Mouse (Mus musculus): ENCODE measurements around the gene Mdk.

Gene Mdk

DNA sequence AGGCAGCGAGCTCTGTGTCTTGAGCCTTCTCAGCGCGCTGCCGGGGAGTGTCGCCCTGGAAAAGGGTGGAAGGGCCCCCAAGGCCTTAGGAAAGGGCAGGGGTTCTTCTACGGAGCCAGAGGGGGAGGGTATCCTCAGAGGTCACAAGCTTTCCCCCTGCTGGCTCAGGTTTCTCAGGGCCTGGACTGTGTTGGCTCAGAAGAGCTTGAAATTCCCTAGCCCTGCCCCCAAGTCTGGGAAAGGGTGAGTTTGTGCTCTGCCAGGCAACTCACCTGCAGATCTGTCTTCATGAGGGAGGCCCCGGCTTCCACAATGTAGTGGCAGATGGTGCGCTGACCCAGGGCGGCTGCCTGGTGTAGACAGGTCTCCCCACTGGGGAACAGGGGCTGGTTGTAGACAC, 1.4 kb upstream of the Mdk start:
- peak in 1 of 2 experiments; percentile 25 for DNase-seq (ENCODE audit: low spot score in 2 of 2)

- DNase-seq (ENCODE audit: low spot score in 2 of 2) = peak; percentile 25 to 40
Observed at GRCm38 (mm10) chr2:91932737-91933350, 747 bp upstream of the Mdk start.

DNA sequence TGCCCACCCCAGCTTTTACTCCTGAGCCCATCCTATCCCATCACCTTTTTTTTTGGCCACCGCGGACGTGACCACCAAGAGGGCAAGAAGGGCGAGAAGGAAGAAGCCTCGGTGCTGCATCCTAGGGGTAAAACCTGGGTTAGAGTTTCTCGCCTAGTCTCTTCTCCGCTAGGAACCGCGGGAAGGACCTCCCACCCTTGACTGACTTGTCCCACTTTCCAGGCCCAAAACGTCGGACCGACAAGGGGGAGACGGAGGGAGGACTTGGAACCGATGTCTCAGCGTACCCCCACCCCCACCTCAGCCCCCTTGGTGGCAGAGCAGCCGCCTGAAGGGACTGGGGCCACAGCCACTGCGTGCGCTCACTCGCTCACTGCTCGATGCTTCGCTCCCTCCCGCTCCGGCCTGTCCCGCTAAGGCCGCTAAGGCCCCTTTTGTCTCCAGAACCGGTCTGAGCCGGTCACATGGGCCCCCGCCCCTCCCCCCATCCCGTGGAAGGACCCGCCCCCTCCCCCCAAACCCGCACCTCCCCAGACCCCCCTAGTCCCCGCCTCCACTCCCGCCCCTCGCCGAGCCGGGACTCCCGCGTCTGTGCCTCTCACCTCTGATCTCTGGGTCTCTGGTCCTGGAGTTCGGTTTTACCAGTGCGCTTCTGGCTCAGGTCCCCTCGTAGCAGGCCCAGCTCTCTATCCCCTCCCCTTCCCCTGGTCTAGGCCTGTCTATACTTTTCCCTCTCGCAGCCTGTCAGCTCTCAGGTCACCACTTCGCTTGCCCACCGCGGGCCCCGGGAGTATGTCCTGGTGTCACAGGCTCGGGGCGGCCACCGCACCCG, 553 bp downstream of the Mdk start:
- peak; percentile 62 to 68 for DNase-seq (ENCODE audit: low spot score in 2 of 2)

GRCm38 (mm10) chr2:91930761-91931291, 1.3 kb downstream of the Mdk start:
- peak; percentile 36 to 50 for DNase-seq (ENCODE audit: low spot score in 2 of 2)

DNA sequence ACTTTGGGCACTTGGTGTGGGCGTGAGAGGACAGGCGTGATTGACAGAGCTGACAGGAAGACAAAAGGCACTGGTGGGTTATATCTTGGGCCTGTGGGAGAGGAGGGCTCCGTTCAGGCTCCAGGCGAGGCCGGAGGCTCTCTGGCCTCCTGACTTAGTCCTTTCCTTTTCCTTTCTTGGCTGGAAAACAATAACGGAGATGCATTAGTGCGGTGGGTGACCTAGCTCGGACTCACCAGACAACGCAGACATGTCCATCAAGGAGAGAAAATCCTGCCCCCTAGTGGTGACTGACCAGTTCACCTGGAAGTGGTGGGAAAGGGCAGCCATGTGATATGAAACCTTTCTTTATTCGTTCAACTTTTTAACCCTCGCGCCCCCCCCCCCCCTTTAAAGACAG, 2.2 kb downstream of the Mdk start:
- DNase-seq (ENCODE audit: low spot score in 2 of 2) = peak; percentile 66 to 68

GRCm38 (mm10) chr2:91929455-91929854, 2.6 kb downstream of the Mdk start:
- DNase-seq (ENCODE audit: low spot score in 2 of 2) = no peak

DNA sequence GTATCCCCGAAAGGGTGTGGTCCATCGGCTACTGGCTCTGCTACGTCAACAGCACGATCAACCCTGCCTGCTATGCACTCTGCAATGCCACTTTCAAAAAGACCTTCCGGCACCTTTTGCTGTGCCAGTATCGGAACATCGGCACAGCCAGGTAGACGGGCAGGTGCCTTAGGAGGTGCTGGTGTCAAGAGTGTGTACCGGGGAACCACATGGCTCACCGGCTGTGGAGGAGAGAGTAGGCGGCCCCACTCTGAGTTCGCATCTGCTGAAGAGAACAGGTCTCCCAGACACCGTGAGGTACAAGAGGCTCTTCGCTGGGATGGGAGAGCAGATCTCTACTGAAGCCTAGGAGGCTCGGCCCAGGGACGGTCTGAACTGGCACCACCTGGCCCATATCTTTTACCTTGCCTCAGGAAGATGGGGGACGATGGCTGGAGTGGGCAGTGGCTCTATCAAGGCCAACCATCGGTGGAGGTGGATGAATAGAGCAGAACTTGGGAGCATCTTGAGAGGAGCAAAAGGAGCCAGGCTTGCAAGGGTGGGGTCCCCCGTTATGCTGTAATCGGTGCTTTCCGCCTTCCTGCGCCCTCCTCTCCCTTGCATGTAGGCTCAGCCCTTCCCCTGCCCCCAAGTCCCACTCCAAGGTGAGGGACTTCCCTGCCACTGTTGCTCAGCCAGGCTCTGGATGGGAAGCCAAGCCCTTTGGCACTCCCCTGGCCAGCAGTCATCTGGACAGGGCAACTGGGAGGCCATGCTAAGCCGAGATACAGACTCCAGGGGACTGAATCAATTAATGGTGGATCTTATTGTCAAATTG, 3.4 kb downstream of the Mdk start:
- peak; percentile 37 to 65 for DNase-seq (ENCODE audit: low spot score in 2 of 2)

- DNase-seq (ENCODE audit: low spot score in 2 of 2) = peak; percentile 80 to 85
Observed at GRCm38 (mm10) chr2:91927826-91928533, 4.1 kb downstream of the Mdk start.

DNA sequence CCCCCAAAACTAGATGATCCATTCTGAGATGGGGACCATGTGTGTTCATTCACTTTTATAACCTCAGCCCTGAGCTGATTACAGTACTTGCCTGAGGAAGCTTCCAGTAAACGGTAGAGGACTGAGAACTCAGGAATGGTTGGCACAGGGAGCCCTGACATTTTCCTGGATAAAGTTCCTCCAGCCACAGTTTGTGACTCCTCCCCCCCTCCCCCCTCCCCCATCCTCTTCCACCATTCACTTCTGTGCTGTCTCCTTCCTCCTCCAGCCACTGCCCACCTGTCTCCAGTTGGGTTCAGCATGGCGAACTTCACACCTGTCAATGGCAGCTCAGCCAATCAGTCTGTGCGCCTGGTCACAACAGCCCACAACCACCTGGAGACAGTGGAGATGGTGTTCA, 5.1 kb downstream of the Mdk start, which contains the start of gene Chrm4:
TSS of gene Chrm4 (plus strand) at position 301 of the 400 bp plus-strand sequence.
- DNase-seq (ENCODE audit: low spot score in 2 of 2) = no peak

DNA sequence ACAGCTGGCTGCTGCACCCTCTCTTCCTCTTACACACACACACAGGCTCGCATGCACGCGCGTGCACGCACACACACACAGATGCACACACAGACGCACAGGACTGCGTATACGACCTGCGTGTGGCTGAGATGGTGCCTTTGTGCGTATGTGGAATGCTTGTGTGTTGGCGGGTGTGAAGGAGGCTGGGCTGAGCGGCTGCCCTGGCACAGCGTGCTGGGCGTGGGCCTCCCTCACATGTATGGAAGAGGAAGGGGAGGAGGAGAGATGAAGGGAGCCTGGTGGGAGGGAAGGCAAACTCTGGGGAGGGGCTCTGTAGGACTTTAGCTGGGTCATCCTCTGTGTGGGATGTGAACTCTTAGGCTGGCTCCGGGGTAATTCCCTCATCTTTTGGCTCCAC, 6.7 kb downstream of the Mdk start:
- DNase-seq (ENCODE audit: low spot score in 2 of 2) = peak; percentile 54 to 70

DNA sequence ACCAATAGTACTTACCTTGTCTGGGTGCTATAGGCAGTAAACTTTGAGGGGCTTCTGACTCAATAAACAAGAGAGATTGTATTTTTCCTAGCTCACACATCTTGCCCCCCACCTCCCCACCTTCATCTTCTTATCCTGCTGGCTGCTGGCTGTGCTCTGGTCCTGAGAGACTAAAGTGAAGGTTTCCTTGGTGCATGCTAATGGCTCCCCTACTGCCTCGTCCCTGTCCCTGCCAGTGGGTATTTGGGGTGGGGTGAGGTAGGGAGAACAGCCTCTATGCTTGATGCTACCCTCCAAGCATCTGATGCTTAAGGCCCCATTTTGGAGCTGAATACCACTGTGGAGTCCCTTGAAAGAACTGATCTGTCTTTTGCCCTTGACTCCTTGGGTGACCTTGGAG, 7.4 kb downstream of the Mdk start:
- no peak for DNase-seq (ENCODE audit: low spot score in 2 of 2)

- DNase-seq (ENCODE audit: low spot score in 2 of 2) = peak; percentile 85 to 87
Observed at GRCm38 (mm10) chr2:91923415-91924337, 8.4 kb downstream of the Mdk start.

DNA sequence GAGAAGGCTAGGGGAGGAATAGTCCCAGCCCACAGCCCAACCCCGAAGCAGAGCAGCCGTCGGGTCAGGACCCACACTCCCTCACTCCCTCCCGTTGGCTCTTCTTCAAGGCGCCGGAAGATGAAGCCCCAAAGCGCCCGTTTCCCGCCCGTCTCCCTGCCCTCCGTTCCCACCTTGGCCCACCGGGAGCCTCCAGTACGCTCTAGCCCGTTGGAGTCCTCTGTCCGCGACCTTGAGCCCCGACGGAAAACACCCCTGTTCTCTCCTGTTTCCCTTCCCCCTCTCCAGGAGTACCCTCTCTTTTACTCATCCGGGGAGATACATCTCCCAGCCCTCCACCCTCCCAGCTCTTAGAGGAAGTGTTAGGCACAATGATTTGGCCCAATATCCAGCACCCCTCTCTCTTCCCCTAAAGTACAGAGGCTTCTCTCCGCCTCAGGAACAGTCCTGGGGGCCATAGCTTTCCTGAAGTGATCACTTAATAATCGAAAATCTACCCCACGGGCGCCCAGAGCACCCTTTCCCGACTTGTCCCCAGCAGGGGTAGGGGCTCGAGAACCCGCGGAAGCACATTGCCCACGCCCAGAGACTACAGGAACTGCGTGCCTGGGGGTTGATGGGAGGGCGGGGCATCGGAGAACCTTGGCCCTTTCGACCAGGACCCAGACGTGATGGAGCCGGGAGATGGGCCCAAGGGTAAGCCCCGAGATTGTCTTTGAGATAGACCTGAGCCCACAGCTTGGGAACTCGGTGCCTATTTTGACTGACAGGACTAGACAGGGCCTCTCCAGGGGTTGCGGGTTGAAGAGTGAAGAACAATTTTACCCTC, 9.3 kb downstream of the Mdk start:
- peak; percentile 58 for DNase-seq (ENCODE audit: low spot score in 2 of 2)

DNA sequence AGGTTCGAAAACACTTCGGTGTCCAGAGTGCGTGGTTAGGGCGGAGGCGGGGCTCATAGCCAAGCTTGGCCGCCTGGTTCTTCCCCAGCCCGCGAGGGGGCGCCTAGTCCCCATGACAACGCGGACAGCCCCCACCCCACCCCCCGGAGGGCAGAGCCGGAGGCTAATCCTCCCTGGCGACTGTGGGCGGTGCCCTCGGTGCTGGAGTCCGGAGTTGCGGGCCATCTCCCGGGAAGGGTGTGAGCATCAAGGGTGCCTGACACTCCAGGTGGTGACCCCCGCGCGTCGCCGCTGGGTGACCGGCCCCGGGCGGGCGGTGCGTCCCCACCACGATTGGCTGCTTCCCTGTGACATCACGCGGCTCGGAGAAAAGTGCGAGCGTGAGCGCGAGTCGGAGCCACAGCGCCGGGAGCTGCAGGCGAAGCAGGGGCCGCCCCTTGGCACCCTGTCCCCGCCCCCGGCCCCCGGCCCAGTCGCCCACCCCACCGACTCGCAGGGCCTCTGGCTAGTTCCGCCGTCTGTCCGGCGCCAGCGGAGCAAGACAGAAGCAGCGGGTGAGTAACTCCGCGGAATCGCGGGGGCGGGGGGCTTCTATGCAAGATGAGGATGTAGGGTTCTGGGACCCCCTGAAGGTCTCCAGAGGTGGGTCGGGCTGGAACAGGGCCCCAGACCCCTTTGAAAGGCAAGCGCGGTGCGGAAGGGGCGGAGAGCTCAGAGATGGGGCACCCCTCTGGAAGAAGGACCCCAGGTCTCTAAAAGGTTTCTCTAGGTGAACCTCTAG, 10.1 kb downstream of the Mdk start:
- DNase-seq (ENCODE audit: low spot score in 2 of 2) = peak; percentile 91

- DNase-seq (ENCODE audit: low spot score in 2 of 2) = peak; percentile 61 to 63
Observed at GRCm38 (mm10) chr2:91921181-91921789, 10.8 kb downstream of the Mdk start.

DNA sequence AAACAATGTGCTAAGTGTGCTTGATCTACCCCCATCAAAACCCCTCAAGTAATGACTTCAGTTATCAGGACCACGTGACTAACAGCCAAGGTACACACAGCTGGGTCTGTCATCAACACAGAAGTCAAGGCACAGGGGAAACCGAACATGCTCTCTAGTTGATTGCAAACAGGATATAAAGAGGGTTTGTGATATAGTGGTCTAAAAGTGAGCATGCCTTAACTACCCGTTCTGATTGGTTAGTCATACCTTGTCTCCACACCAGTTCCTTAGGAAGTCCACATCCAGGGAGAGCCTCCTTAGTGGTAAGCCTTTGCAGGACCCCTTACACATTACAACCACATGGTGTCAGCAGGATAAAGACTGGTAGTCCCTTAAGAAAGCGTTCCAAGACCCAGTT, 12.0 kb downstream of the Mdk start:
- DNase-seq (ENCODE audit: low spot score in 2 of 2) = no peak

DNA sequence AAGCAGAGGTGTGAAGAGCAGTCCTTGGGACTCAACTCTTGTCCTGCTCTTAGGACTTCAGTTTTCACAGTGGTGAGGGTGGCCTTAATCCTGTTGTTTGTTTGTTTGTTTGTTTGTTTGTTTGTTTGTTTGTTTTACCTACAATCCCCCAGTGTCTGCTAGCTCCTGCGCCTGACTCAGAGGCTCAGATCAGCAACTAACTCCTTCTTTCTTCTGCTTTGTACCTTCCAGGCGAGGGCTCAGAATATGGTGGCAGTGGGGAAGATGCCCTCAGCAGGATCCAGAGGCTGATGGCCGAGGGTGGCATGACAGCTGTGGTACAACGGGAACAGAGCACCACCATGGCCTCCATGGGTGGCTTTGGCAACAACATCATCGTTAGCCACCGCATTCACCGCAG, 15.0 kb downstream of the Mdk start:
- DNase-seq (ENCODE audit: low spot score in 2 of 2) = no peak

- no peak for DNase-seq (ENCODE audit: low spot score in 2 of 2)
Observed at GRCm38 (mm10) chr2:91916346-91916977, 15.6 kb downstream of the Mdk start.
